Comparison of ENCODE assay signal across 10 mouse cellular contexts in genomic region chr8:80823250-80823649, GRCm38 (mm10). TPM values are rescaled to one million over a fixed set of nuclear protein-coding genes. Genes with fewer than 3 reads are reported as not detected.
DNase-seq lines count a peak whose midpoint lies in the region; ATAC-seq lines count a peak whose summit lies in the region.
"Had no signal": no experiment of that assay in that cellular context is flagged by ENCODE, and none has a peak within 500 bp of the region (broad histone marks: within the 10 kb centered on the region; RNA-seq: fewer than 3 reads in every experiment).

No protein-coding gene starts in this region.

- no peak for DNase-seq in heart, postnatal 25 days (ENCODE audit: low spot score)
- DNase-seq in kidney, postnatal 14 days, result no peak
- peak; percentile 36 for DNase-seq in kidney, postnatal 10 days
- no peak for DNase-seq in retina, postnatal 1 day
- DNase-seq: cerebellum, adult 8-10 months; gastrocnemius, postnatal 10 days had no signal

- peak overlapping the region; percentile 17; the same call in 1 of the 2 replicates for H3K9ac ChIP-seq in heart, embryonic 12.5 days
- H3K9ac ChIP-seq in kidney, embryonic 14.5 days (ENCODE audit: low read depth, low read length), result no peak overlapping the region
- no peak overlapping the region for H3K9ac ChIP-seq in hindbrain, embryonic 15.5 days
- H3K9ac ChIP-seq: lung, embryonic 15.5 days had no signal

- H3K27me3 ChIP-seq in heart, embryonic 12.5 days (replicated peaks), result no peaks in the 10 kb centered on the region
- H3K27me3 ChIP-seq in kidney, embryonic 14.5 days (ENCODE audit: control insufficient read depth, insufficient read depth, low read length), result no peaks in the 10 kb centered on the region
- no peaks in the 10 kb centered on the region for H3K27me3 ChIP-seq in hindbrain, embryonic 15.5 days
- H3K27me3 ChIP-seq: lung, embryonic 15.5 days had no signal

- peak overlapping the region; percentile 32 for H3K27ac ChIP-seq in heart, embryonic 12.5 days (ENCODE audit: poor library complexity, severe bottlenecking)
- no peak overlapping the region for H3K27ac ChIP-seq in kidney, embryonic 14.5 days (ENCODE audit: low read depth, low read length)
- no peak overlapping the region for H3K27ac ChIP-seq in hindbrain, embryonic 15.5 days (replicated peaks)
- H3K27ac ChIP-seq: lung, embryonic 15.5 days had no signal

- intact Hi-C loops in heart, postnatal 25 days (cut with DNase I), result no loop called here

- H3K4me1 ChIP-seq in heart, embryonic 12.5 days (replicated peaks), result peaks cover 86% of the 10 kb centered on the region
- peaks cover 49% of the 10 kb centered on the region for H3K4me1 ChIP-seq in kidney, embryonic 14.5 days (ENCODE audit: control insufficient read depth, insufficient read depth, low read length)
- peaks cover 20% of the 10 kb centered on the region; the same call in 1 of the 2 replicates for H3K4me1 ChIP-seq in hindbrain, embryonic 15.5 days (replicated peaks)

- WGBS in heart, embryonic 12.5 days, result 70% methylated on average over 5 of the region's 5 CpGs
- 63% methylated on average over 5 of the region's 5 CpGs for WGBS in kidney, embryonic 14.5 days
- 67% methylated on average over 5 of the region's 5 CpGs for WGBS in hindbrain, embryonic 15.5 days

- no peak overlapping the region for H3K4me3 ChIP-seq in heart, embryonic 12.5 days
- H3K4me3 ChIP-seq in kidney, embryonic 14.5 days (ENCODE audit: low read length), result no peak overlapping the region
- H3K4me3 ChIP-seq in hindbrain, embryonic 15.5 days, result no peak overlapping the region
- H3K4me3 ChIP-seq: lung, embryonic 15.5 days had no signal

- ATAC-seq in heart, embryonic 12.5 days (ENCODE audit: insufficient number of reproducible peaks, low FRiP score), result no peak
- peak; percentile 43; the same call in 1 of the 2 replicates for ATAC-seq in kidney, embryonic 14.5 days (ENCODE audit: low FRiP score, low TSS enrichment)
- 0 out of 2 replicates have a peak, but pooled peaks have one; percentile 32 for ATAC-seq in hindbrain, embryonic 15.5 days (ENCODE audit: low FRiP score, low read depth)

- no peaks in the 10 kb centered on the region for H3K9me3 ChIP-seq in heart, embryonic 12.5 days (replicated peaks)
- no peaks in the 10 kb centered on the region for H3K9me3 ChIP-seq in kidney, embryonic 14.5 days (ENCODE audit: control insufficient read depth, low read length)
- no peaks in the 10 kb centered on the region for H3K9me3 ChIP-seq in hindbrain, embryonic 15.5 days
- H3K9me3 ChIP-seq: lung, embryonic 15.5 days had no signal

- H3K4me2 ChIP-seq in heart, embryonic 12.5 days, result no peak overlapping the region
- H3K4me2 ChIP-seq in kidney, embryonic 14.5 days (replicated peaks; ENCODE audit: low read depth, low read length), result no peak overlapping the region
- no peak overlapping the region for H3K4me2 ChIP-seq in hindbrain, embryonic 15.5 days
- H3K4me2 ChIP-seq: lung, embryonic 15.5 days had no signal

- H3K36me3 ChIP-seq in heart, embryonic 12.5 days, result no peaks in the 10 kb centered on the region
- H3K36me3 ChIP-seq in kidney, embryonic 14.5 days (ENCODE audit: control insufficient read depth, insufficient read depth, low read length), result no peaks in the 10 kb centered on the region
- no peaks in the 10 kb centered on the region for H3K36me3 ChIP-seq in hindbrain, embryonic 15.5 days
- H3K36me3 ChIP-seq: lung, embryonic 15.5 days had no signal

RNA-seq across cellular contexts. Expression of gene Gab1, which starts 57.1 kb away (rescaled TPM):
- polyA plus RNA-seq in heart, embryonic 12.5 days (2016; fragmentation: Nextera tagmentation; extraction: Ambion mirVana), result 42.5 and 44.8 TPM in 2 replicates
- 10 to 100 TPM; 34.1 to 38.8 TPM for total RNA-seq in heart, postnatal 25 days (2021)
- polyA plus RNA-seq in kidney, embryonic 14.5 days (2014; fragmentation: Nextera tagmentation; extraction: Ambion mirVana), result 13.1 and 26.5 TPM in 2 replicates
- polyA plus RNA-seq in hindbrain, embryonic 15.5 days (2015; fragmentation: Nextera tagmentation; extraction: Ambion mirVana), result 10.9 and 14.0 TPM in 2 replicates
